Mouse (Mus musculus): ENCODE measurements around the gene Col4a2.

GRCm38 (mm10) chr8:11323681-11324080, 11.1 kb downstream of the Col4a2 start:
- TF ChIP-seq CTCF (IDR thresholded peaks at IDR 0.05; ENCODE audit: extremely low read depth, insufficient read depth, insufficient read length, insufficient replicate concordance) (no peak), POLR2A (IDR thresholded peaks at IDR 0.05; ENCODE audit: low read depth, low read length) (no peak)
